Mouse (Mus musculus) stomach, postnatal 0 days (tissue): ENCODE results near the gene Eif4e. TPM values are rescaled to one million over a fixed set of nuclear protein-coding genes. Genes with fewer than 3 reads are reported as not detected.

ENCODE experiments used
- ATAC-seq: fragments of 200-750 bp; cut with Nextera tagmentation; 2 replicates; pipeline ENCODE4 v1.8.0; 2017; ENCODE audit not compliant: low FRiP score, low TSS enrichment
- DNase-seq: peaks from one replicate; pipeline ENCODE4 v3.0.0-alpha.2; 2016; ENCODE audit warnings: low spot score
- H3K27ac ChIP-seq: fragments of 300-500 bp; sonication (generic); replicated peaks from 2 replicates; pipeline ENCODE4 v1.5.1; 2014; ENCODE audit warnings: mild to moderate bottlenecking, control low read depth
- H3K27me3 ChIP-seq: fragments of 300-500 bp; sonication (generic); 2 replicates; pipeline ENCODE4 v1.6.1; 2014; ENCODE audit warnings: low read length; ENCODE audit not compliant: control insufficient read depth, insufficient read depth
- H3K36me3 ChIP-seq: fragments of 300-500 bp; sonication (generic); 2 replicates; pipeline ENCODE4 v1.6.1; 2014; ENCODE audit warnings: low read length, mixed read lengths; ENCODE audit not compliant: control insufficient read depth, insufficient read depth
- H3K4me1 ChIP-seq: fragments of 300-500 bp; sonication (generic); replicated peaks from 2 replicates; pipeline ENCODE4 v1.6.1; 2014; ENCODE audit warnings: antibody characterized with exemption; ENCODE audit not compliant: control insufficient read depth, insufficient read depth
- H3K4me2 ChIP-seq: fragments of 300-500 bp; sonication (generic); replicated peaks from 2 replicates; pipeline ENCODE4 v1.6.1; 2014; ENCODE audit warnings: low read depth, mild to moderate bottlenecking, control low read depth, moderate library complexity
- H3K4me3 ChIP-seq: fragments of 300-500 bp; sonication (generic); 2 replicates; pipeline ENCODE4 v1.5.1; 2014; ENCODE audit warnings: low read depth, low read length, control low read depth
- H3K9ac ChIP-seq: fragments of 300-500 bp; sonication (generic); 2 replicates; pipeline ENCODE4 v1.6.1; 2014; ENCODE audit warnings: mild to moderate bottlenecking, low read length, control low read depth, mixed read lengths
- H3K9me3 ChIP-seq: fragments of 300-500 bp; sonication (generic); 2 replicates; pipeline ENCODE4 v1.6.1; 2016; ENCODE audit warnings: low read length; ENCODE audit not compliant: control insufficient read depth
- CTCF ChIP-seq: IDR thresholded peaks from 2 replicates; pipeline ENCODE4 v1.5.1; 2016; ENCODE audit warnings: antibody characterized with exemption, low read depth, mild to moderate bottlenecking, moderate library complexity
- EP300 ChIP-seq: optimal IDR thresholded peaks from 2 replicates; pipeline ENCODE3; 2016; ENCODE audit warnings: antibody characterized with exemption
- WGBS: fragments of 180-500 bp; shearing (Covaris S2); extraction: QIAGEN DNeasy Blood & Tissue Kit; methylation state at CpG from one replicate; pipeline ENCODE4 v1.1.7; 2014; 5-methylcytosine and 5-hydroxymethylcytosine counted together
- polyA plus RNA-seq: library from polyadenylated mRNA; unstranded; fragments of >200 nt; fragmentation: Nextera tagmentation; extraction: Ambion mirVana; gene quantifications from 2 replicates; pipeline ENCODE4 v1.2.1, GENCODE M21; 2015

The Eif4e gene
- 157 and 162 TPM in 2 replicates for polyA plus RNA-seq

DNA sequence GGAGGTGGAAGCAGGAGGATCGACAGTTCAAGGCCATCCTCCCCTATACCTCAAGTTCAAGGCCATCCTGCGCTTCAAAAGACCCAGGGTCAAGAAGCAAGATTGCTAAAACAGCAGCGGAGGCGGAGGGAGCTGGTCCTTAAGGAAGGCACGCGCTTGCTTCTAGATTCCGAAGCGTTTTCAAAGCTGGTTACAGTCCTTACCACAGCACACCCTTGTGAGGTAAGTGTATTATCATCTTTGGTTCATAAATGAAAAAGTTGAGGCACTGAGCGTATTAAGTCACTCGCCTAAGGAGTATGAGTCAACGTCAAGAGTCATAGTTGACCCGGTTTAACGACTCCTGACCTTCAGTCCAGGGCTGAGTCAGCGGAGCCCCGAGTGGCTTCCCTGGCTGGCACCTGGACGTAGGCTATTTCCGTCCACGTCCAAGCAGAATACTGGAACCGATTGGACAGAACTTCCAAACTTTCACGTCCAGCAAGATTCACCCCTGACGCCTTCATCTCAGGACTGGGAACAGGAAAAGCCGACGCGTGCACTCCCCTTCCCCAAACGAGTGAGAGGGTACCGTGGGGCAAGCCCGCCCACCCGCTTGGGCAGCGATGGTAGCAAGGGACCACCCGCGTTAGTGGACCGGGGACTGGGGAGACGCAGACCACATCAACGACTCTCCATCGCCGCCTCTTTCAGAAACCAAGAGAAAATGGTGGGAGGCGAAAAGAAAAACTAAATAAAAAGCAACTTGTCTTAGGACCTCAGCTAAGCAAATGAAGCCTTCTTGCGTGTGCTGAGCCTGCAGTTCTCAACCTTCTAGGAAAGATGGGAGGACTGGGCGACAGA, at the start of gene Eif4e:
Gene Eif4e (plus strand): TSS at position 107 of the 843 bp plus-strand sequence.
- Histone ChIP-seq H3K27me3 (no peaks in the 10 kb centered on the region), H3K27ac (peak within 1 kb of the TSS; percentile 95), H3K36me3 (no peaks in the 10 kb centered on the region), H3K9ac (peak within 1 kb of the TSS; percentile 66), H3K4me1 (no peaks in the 10 kb centered on the region), H3K4me3 (peak within 1 kb of the TSS; percentile 98), H3K9me3 (no peaks in the 10 kb centered on the region), H3K4me2 (peak within 1 kb of the TSS; percentile 66)
- peak; percentile 88 for ATAC-seq
- DNase-seq, result peak; percentile 80
- TF ChIP-seq CTCF (no peak), EP300 (no peak)
- WGBS, result 2% methylated on average over 39 of the region's 39 CpGs

DNA sequence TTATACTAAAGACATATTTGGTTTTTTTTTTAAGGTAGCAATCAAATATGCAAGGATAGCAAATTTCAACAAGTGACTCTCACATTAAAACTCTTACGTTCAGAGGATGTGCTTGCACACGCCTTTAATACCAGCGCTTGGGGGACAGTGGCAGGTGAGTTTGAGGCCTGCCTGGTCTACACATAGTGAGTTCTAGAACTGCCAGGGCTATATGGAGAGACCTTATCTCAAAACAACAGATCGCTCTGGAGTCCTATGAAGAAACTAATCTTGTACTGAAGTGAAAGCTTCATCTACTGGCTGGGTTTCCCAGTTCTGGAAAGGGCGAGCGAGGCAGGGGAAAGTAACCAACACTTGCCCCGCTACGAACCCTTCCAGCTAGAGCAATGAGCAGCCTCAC, 46.5 kb upstream of the Eif4e start:
- Histone ChIP-seq H3K9ac (no peak overlapping the region), H3K36me3 (peaks cover 2% of the 10 kb centered on the region; the same call in 1 of the 2 replicates), H3K4me2 (no peak overlapping the region), H3K4me1 (0 out of 2 replicates have a peak, but pooled peaks cover 2% of the 10 kb centered on the region), H3K27ac (no peak overlapping the region), H3K9me3 (no peaks in the 10 kb centered on the region), H3K4me3 (no peak overlapping the region), H3K27me3 (no peaks in the 10 kb centered on the region)
- DNase-seq, result no peak
- no peak for ATAC-seq
- WGBS, result 91% methylated on average over 8 of the region's 8 CpGs
- no peak for TF ChIP-seq CTCF
- TF ChIP-seq EP300, result no peak

DNA sequence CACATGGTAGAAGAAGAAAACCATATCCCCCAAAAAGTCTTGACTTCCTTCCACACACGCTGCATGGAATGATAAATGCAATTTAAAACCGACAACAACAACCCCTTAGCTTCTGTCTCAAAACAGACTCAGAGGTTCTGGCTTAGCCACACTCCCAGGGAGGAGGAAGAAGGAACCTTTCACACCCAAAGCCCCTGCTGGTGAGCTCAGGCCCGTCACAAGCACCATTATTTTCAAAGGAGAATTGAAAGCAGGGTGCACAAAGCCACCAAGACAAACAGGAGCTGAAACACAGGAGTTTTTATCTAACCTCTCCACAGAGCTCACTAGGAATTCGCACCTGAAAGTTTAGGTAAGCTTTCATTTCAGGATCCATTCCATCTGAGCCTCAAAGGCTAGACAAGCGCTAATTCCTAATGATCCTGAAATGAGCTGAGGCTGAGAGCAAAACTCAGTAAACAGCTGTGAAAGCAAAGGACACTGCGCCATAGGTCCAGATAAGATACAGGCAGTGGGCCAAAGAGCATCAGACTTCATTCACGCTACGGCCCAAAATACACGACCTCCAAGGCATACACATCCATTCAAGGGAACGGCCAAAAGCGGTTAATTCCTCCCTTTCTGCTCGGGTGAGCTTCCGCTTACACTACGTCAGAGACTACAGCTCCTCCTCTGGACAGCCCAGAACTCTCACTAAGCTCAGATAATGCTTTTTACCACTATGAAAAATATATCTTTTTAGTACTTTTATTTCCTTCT, 44.3 kb upstream of the Eif4e start:
- Histone ChIP-seq H3K4me2 (peak overlapping the region; percentile 23; the same call in 1 of the 2 replicates), H3K36me3 (peaks cover 2% of the 10 kb centered on the region; the same call in 1 of the 2 replicates), H3K4me3 (no peak overlapping the region), H3K27me3 (no peaks in the 10 kb centered on the region), H3K9ac (no peak overlapping the region), H3K9me3 (no peaks in the 10 kb centered on the region), H3K4me1 (0 out of 2 replicates have a peak, but pooled peaks cover 2% of the 10 kb centered on the region), H3K27ac (0 out of 2 replicates have a peak overlapping the region, but pooled peaks have one; percentile 20)
- 0 out of 2 replicates have a peak, but pooled peaks have one; percentile 38 for ATAC-seq
- TF ChIP-seq CTCF (peak; percentile 34), EP300 (no peak)
- 52% methylated on average over 14 of the region's 14 CpGs for WGBS
- no peak for DNase-seq

DNA sequence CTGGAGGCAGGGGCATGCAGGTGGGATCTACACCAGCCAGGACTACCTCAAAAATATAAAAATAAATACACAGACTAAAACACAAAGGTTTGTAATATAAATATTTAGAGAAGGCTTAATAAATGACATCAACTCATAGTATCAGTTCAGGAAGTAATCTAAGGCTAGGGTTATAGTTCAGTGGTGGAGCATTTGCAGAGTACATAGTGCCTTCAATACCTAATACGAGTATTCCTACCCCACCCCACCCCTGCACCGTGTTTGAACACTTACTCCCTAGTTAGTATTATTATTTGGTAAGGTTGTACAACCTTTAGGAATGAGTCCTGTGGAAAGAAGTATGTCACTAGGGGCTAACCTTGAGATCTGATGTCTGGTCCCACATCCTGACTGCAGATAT, 42.7 kb upstream of the Eif4e start:
- no peak overlapping the region for H3K4me2 ChIP-seq
- DNase-seq (peak; percentile 40), ATAC-seq (peak; percentile 91)
- H3K36me3 ChIP-seq, result peaks cover 2% of the 10 kb centered on the region; the same call in 1 of the 2 replicates
- H3K9me3 ChIP-seq, result no peaks in the 10 kb centered on the region
- H3K4me3 ChIP-seq, result no peak overlapping the region
- H3K27me3 ChIP-seq, result no peaks in the 10 kb centered on the region
- H3K9ac ChIP-seq, result no peak overlapping the region
- H3K4me1 ChIP-seq, result 0 out of 2 replicates have a peak, but pooled peaks cover 2% of the 10 kb centered on the region
- H3K27ac ChIP-seq, result peak overlapping the region; percentile 45; the same call in 1 of the 2 replicates
- 43% methylated on average over 2 of the region's 2 CpGs for WGBS
- TF ChIP-seq CTCF (no peak), EP300 (no peak)

DNA sequence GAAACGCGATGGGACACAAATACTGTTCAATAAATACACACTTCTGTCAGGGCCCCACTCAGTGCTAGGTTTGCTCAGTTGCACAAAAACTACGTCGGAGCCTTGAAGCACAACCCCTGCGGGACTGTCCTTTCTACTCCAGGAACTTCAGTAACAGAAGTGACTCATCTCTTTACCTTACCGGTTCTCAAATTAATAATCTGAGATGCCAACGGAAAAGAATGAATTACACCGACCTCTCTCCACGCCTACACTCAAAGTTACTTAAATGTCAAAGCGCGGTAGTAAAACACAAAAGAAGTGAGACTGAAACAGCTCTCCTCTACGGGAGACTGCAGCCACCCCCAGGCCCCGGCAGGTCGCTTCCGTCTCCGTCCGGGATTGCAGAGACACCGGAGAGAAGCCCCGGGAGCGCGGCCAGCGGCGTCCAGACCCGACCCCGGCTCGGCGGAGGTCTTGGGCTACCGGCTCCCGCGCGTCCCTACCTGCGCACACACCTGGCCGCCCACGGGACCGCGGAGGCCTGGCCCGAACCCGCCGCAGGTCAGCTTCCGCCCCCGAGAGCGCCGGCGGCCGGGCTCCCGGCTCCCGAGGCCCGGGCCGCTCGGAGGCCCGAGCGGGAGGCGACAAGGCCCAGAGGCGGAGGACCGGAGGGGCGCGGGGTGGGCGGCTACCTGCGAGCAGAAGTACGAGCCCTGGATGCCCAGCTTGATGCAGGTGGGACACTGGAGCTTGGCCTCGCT, 37.2 kb upstream of the Eif4e start:
- peak; percentile 29 for DNase-seq
- H3K4me2 ChIP-seq, result peak overlapping the region; percentile 70
- under 1% methylated on average over 57 of the region's 61 CpGs for WGBS
- H3K9ac ChIP-seq, result peak overlapping the region; percentile 88
- no peaks in the 10 kb centered on the region for H3K9me3 ChIP-seq
- no peaks in the 10 kb centered on the region for H3K36me3 ChIP-seq
- no peaks in the 10 kb centered on the region for H3K27me3 ChIP-seq
- peak; percentile 67 for ATAC-seq
- no peak for TF ChIP-seq EP300
- TF ChIP-seq CTCF, result no peak
- peak overlapping the region; percentile 89 for H3K4me3 ChIP-seq
- H3K4me1 ChIP-seq, result no peaks in the 10 kb centered on the region
- H3K27ac ChIP-seq, result peak overlapping the region; percentile 88
